Mouse (Mus musculus) skeletal muscle tissue, adult 2 months (tissue): ENCODE measurements around the gene Pim3.
A peak's percentile ranks its signal among the peaks of the same experiment; 100 is the strongest.

Experiments used
- DNase-seq: peaks from one replicate; pipeline ENCODE4 v3.0.0-alpha.2; 2012; ENCODE audit warnings: low read depth, low spot score

Gene Pim3

GRCm38 (mm10) chr15:88858141-88858541 is 3.8 kb upstream of the Pim3 start:
- no peak for DNase-seq

- no peak for DNase-seq
Observed at GRCm38 (mm10) chr15:88858707-88859106, 3.3 kb upstream of the Pim3 start.

GRCm38 (mm10) chr15:88859206-88859970 is 2.6 kb upstream of the Pim3 start:
- no peak for DNase-seq

- DNase-seq: no peak
Observed at GRCm38 (mm10) chr15:88860781-88861180, 1.2 kb upstream of the Pim3 start.

DNA sequence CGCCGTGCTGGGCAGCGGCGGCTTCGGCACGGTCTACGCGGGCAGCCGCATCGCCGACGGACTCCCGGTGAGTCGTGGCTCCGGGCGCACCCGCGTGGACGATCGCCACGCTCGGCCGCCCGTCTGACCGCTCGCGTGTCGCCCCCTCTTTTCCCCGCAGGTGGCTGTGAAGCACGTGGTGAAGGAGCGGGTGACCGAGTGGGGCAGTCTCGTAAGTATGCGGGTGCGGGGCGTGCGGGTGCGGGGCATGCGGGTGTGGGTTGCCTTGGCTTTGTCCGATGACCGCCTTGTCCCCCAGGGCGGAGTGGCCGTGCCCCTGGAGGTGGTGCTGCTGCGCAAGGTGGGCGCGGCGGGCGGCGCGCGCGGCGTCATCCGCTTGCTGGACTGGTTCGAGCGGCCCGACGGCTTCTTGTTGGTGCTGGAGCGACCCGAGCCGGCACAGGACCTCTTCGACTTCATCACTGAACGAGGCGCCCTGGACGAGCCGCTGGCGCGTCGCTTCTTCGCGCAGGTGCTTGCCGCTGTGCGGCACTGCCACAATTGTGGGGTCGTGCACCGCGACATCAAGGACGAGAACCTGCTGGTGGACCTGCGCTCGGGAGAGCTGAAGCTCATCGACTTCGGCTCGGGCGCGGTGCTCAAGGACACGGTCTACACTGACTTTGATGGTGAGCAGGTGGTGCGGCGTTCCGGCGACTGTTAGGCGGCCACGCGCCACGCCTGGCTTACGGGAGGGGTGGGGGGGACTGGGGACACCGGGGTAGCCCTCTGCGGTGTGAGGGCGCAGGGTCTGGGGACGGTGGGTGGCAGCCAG is 1.1 kb downstream of the Pim3 start:
- no peak for DNase-seq

GRCm38 (mm10) chr15:88863695-88864231 is 1.8 kb downstream of the Pim3 start:
- peak; percentile 97 for DNase-seq

- no peak for DNase-seq
Observed at GRCm38 (mm10) chr15:88864270-88865030, 2.5 kb downstream of the Pim3 start.

- DNase-seq: no peak
Observed at GRCm38 (mm10) chr15:88865061-88865460, 3.1 kb downstream of the Pim3 start.

DNA sequence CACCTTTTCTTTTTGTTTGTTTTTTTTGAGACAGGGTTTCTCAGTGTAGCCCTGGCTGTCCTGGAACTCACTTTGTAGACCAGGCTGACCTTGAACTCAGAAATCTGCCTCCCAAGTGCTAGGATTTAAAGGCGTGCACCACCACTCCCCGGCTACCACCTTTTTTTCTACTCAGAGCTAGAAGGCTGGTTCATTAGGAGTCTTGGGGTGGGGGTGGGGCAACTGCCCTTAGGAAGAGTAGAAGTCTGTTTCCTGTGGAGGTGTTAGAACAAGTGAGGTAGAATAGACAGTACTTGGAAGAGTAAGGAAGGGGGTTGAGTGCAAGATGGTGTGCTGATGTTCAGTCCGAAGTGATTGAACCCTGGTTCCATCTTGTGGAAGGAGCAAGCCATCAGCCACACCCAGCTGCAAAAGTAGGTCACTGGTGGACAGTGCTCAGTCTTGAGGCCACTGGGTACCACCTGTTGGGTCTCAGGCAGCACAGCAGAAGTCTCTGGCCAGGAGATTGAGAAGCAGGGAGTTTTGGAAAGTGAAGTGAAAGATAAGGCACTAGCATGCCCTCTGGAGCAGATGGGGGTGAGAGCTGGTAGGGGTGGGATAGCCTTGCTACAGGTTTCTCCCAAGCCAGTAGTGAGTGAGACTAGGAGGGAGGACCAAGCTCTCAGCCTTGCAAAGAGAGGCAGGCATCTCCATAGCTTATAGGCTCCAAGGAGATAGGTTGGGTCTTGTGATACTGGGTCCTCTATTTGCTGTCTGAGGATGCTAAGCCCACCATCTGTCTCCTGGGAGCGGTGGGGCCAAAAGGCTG is 4.1 kb downstream of the Pim3 start:
- no peak for DNase-seq

DNA sequence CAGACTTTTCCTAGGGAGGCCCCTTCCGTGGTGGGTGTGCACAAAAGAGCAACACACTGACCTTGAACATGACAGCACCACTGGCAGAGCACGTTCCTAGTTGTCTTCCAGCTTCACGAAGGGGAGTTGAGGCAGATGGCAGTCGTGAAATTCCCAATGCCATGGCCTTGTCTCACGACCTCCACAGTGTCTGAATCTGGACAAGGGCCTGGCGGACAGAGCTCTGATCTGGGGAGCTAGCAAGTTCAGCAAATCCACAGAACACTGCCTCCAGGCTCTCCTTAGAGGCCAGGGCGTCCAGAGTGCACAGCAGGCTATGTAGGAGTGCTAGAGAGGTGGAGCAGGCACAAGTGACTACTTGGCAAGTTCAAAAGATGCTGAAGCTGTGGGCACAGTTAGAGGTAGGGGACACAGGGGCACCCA is 5.0 kb downstream of the Pim3 start:
- no peak for DNase-seq

- no peak for DNase-seq
Observed at GRCm38 (mm10) chr15:88867368-88868023, 5.5 kb downstream of the Pim3 start.

DNA sequence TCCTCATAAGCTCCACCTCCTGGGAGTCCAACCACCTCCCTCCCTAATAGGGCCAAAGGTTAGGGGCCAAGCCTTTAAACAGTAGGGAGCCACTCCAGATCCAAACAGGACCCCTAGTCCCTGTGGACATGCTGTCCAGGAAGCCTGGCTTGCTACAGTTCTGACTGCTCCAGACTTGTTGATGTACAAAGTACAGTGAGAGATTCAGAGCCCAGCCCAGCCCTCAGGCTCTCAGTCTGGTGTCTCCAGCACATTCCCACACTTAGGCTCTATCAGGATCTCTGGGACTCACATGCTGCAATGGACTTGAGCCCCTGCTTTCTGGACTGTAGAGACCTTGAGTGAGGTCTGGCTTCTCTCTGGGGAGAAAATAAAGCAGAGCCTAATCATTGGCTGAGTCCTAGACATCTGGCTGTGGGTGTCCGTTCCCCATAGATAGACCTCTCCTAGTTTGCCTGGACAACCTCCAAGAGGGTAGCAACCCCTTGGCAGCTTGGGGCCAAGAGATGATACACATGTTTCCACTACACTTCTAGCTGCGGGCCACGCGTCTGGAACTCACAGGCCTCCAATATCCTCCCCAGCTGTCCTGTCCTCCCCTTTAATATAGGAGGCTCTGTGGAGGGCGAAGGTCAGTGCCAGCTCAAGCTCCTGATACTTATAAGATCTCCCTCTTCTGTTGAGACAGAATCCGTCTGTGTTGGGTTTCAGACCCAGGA is 6.2 kb downstream of the Pim3 start:
- DNase-seq: no peak

DNA sequence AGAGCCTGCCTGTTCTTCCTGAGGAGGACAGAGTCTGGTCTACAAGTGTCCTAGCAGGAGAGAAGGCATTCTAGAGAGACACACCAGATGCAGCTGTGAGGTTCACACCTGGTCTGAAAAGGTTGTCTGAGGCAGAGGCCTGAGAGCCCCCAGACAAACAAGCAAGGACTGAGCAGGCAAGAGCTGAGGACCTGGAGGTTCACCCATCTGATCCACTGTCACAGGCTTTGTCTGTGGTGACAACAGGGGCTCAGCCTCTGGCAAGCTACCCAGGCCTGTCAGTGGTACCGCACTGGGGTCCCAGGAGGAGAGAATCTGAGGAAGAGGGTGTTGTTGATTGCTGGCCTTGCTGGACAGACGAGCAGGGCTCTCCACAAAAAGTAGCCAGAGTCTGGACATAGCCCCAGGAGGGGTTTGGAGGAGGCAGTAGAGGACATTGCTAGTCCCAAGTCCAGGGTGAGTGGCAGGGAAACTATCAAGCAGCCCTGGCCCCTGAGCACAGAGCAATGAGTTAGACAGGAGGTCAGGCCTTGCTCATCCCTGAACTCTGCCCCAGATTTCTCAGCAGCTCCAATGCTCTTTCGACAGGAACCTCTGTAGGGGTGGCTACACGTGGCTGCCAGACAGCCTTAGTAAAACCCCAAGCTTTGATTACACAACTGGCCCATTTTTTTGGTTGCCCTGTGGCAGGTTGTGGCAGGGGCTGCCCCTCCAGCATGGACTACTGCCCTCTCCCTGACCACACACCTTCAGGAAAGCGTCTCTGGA is 8.6 kb downstream of the Pim3 start:
- DNase-seq: no peak

GRCm38 (mm10) chr15:88874061-88874460 is 12.1 kb downstream of the Pim3 start:
- no peak for DNase-seq

DNA sequence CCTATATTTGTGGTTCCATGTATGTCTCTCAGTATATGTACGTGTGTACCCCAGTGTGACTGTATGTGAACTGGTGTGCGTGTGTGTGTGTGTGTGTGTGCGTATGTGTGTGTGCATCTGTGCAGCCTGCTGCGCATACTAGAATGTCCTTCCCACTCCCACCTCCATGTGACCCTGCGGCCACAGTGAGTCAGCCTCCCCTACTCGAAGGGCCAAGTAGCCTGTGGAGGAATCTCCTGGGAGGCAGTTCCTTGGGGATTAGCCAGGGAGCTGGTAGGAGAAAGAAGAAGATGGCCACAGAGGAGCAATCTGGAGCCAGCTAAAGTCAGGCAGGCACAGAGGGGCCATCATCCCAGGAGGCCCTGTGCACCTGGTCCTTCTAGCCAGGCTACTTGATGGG is 12.5 kb downstream of the Pim3 start:
- no peak for DNase-seq

DNA sequence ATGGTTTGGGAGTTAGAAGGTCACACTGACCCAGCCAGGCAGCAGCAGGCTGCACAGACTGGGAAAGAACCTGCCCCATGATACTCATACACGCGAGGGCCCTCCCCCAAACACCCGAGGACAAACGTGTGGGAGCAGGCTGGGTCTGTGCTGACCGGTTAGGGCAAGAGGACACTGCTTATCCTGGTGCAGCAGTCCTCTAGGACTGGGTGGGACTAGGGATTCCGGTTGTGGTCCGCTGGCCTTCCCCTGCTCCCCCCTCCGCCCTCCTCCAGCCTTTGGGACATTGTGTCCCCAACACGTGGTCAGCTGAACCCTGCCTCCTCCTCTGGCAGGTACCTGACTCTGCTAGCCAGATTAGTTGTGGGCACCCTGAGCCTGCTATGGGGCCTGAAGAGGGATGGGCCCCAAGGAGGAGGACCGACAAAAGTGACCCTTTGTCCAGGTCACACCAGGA is 13.7 kb downstream of the Pim3 start:
- no peak for DNase-seq

DNA sequence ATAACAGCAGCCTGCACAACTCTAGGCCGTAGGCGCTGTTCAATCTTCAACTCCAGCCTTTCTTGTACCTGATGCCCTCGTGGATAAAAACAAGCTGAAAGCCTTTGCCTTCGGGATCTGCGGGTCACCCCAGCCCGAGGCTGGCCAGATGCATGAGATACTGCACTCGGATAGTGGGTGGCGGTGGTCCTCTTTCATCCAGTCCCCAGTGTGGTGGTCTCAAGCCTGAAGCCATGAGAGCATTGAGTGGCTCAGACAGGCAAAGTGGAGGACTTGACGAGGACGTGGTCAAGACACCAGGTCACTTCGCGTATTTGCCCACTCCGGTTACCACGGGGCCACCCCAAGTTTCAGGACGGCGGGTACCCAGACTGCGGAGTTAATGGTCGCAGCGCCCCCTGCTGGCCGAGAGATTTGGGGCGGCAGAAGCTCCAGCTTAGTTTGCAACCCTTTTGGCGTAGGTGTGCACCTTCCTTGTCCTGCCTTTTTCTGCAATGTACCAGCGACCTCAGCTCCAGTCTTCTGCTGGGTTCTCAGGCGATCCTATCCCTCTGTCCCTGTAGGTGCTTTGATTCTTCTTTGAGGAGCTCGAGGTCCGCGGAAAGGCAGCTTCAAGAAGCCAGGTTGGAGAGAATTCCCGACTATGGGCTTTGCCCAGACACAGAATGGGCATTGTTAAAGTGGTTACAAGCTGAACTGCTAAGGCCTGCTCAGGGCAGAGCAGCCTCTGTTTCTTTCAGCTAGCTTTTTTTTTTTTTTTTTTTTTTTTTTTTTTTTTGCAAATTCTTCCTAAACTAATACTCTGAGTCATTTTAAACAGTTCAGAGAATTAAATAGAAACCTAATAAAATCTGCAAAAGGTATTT is 14.4 kb downstream of the Pim3 start:
- no peak for DNase-seq

- no peak for DNase-seq
Observed at GRCm38 (mm10) chr15:88877021-88877400, 15.0 kb downstream of the Pim3 start.
